Mouse (Mus musculus) cortical plate, adult 2 months (tissue): ENCODE measurements around the gene Rad18. TPM values are rescaled to one million over a fixed set of nuclear protein-coding genes. Genes with fewer than 3 reads are reported as not detected.

Source experiments
- H3K27ac ChIP-seq: fragments of 200-500 bp; 2 replicates; pipeline ENCODE4 v1.5.1; 2012; ENCODE audit warnings: low read length, control low read depth, inconsistent platforms; ENCODE audit not compliant: insufficient read depth
- H3K4me1 ChIP-seq: fragments of 200-500 bp; 2 replicates; pipeline ENCODE4 v1.6.1; 2011; ENCODE audit warnings: low read length; ENCODE audit not compliant: control insufficient read depth, insufficient read depth
- H3K4me3 ChIP-seq: fragments of 200-500 bp; 2 replicates; pipeline ENCODE4 v1.5.1; 2011; ENCODE audit warnings: mild to moderate bottlenecking, low read length, control low read depth; ENCODE audit not compliant: insufficient read depth
- CTCF ChIP-seq: fragments of 200-500 bp; IDR thresholded peaks from 2 replicates; pipeline ENCODE4 v1.5.1; 2011; ENCODE audit warnings: mild to moderate bottlenecking, control low read depth, low read length; ENCODE audit not compliant: insufficient read depth; ENCODE audit errors: extremely low read depth
- POLR2A ChIP-seq: fragments of 200-500 bp; IDR thresholded peaks from 2 replicates; pipeline ENCODE4 v1.6.1; 2011; ENCODE audit warnings: mild to moderate bottlenecking, low read length, control low read depth; ENCODE audit not compliant: insufficient read depth; ENCODE audit errors: extremely low read depth
- polyA plus RNA-seq: library from polyadenylated mRNA; depleted of rRNA; stranded (reverse); fragments of >200 nt; gene quantifications from 2 replicates; pipeline ENCODE4 v1.2.3, GENCODE M21; 2012; rRNA removed

The Rad18 gene
- polyA plus RNA-seq, 1 experiment = 4.6 TPM

DNA sequence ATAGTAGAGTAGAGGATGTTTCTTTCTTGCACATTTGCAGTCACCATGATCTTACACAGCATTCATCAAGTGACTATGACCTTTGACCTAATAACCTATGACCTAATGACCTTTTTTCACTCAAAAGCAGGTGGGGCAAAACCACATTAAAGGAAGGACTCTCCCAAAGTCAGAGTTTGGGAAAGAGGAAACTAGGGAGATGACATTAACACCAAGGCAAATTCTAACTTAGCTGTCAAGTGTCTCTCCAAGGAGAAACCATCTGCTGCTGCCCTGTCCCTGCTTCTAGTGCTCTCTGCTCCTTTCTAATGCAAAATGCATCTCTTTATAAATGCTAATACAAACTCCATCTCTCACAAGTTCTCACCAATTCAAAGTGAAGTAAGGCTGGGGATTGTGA lies 92.6 kb downstream of the Rad18 start:
- TF ChIP-seq POLR2A (no peak), CTCF (no peak)
- Histone ChIP-seq H3K4me3 (no peak overlapping the region), H3K4me1 (no peaks in the 10 kb centered on the region), H3K27ac (no peak overlapping the region)

DNA sequence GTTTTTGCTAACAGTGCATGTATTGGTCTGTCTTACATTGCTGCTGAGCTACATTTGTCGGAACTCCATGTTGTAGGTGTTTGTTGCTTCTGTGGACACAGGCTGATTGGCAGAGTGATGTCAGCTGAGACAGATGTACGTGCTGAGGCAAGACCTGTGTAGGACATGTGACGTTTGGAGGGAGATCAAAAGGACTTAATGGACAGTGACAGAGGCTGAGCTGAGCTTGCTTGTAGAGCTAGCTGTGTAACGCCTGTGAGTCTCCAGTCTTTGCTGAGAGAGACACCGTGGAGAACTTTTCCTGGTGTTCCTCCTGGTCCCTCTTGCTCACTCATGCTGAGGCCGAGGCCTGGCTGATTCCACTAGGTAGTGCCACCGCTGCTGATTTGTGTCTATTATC lies 101.5 kb downstream of the Rad18 start:
- Histone ChIP-seq H3K27ac (no peak overlapping the region), H3K4me3 (no peak overlapping the region), H3K4me1 (no peaks in the 10 kb centered on the region; the same call in 1 of the 2 replicates)
- TF ChIP-seq CTCF = no peak
- TF ChIP-seq POLR2A = no peak

DNA sequence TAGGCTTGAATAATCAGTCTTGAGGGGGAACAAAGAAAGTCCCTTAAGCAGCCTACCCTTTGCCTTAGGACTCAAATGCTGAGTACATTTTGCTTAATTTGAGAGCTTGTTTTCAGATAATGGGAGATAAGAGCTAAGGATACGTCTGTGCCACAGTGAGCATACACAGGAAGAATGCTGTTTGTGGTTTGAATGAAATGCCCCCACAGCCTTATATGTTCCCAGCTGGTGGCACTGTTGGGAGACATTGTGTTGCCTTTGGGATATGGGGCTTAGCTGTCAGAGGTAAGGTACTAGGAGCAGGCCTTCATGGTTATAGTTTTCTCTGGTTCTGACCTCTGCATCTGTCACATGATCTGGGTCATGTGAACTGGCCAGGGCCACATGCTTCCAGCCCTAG lies 108.6 kb downstream of the Rad18 start:
- Histone ChIP-seq H3K4me1 (no peaks in the 10 kb centered on the region), H3K27ac (no peak overlapping the region), H3K4me3 (no peak overlapping the region)
- TF ChIP-seq CTCF = no peak
- no peak for TF ChIP-seq POLR2A

DNA sequence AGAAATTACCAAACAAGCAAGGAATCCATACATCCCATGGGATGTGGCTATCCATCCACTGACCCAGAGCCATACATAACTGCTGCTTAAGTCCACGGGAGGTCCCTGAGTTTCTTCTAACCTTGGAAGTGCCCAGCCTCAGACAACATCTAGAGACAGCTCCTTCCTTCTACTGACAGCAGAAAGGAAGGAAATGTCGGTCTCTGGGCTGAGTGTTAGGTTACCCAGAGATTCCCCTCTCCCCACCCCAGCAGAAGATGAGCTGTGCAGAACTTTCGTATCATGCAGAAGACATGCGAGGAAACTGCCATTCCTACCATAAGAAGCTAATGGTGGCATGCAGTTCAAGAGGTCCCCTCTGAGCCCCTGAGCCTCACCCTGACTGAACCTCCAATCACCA lies 109.5 kb downstream of the Rad18 start:
- H3K4me3 ChIP-seq = no peak overlapping the region
- H3K27ac ChIP-seq = no peak overlapping the region
- no peaks in the 10 kb centered on the region for H3K4me1 ChIP-seq
- TF ChIP-seq CTCF (no peak), POLR2A (no peak)

DNA sequence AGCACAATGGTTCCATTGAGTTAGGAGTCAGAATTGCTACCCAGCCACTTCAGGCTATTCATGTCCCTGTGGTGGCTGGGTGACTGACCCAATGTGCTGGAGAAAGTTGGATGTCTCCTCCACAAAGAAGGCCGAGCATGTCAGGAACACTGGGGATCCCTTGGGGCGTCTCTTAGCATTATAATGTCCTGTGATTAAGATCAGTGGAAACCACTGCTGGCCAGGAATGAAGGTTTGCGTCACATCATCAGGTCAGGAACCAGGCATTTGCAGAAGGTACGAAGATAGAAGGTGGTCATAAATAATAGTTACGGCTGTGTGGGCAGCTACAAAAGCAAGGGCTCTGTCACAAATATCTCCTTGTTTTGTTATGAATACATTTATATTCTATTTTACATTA lies 111.5 kb downstream of the Rad18 start:
- TF ChIP-seq POLR2A (no peak), CTCF (no peak)
- H3K27ac ChIP-seq = no peak overlapping the region
- H3K4me1 ChIP-seq = no peaks in the 10 kb centered on the region
- H3K4me3 ChIP-seq = no peak overlapping the region

DNA sequence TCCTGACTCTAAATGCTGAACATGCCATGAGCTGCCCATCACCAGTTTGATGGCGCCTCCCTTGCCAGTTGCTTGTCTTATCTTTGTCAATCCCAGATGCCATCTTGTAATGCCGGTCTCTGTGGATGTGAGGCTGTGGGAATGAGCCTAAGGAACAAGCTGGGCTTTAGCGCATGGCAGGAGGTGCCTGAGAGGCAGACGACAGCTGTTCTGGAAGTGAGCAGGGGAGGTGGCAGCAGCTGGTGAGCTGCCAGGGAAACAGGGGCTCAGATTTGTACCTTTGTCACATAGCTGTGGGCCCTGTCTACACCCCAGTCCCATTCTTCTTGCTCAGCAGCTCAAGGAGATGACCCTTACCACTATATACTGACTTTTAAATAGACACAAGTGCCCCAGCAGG lies 114.5 kb downstream of the Rad18 start:
- H3K27ac ChIP-seq = no peak overlapping the region
- H3K4me1 ChIP-seq = no peaks in the 10 kb centered on the region
- no peak overlapping the region for H3K4me3 ChIP-seq
- no peak for TF ChIP-seq CTCF
- no peak for TF ChIP-seq POLR2A

DNA sequence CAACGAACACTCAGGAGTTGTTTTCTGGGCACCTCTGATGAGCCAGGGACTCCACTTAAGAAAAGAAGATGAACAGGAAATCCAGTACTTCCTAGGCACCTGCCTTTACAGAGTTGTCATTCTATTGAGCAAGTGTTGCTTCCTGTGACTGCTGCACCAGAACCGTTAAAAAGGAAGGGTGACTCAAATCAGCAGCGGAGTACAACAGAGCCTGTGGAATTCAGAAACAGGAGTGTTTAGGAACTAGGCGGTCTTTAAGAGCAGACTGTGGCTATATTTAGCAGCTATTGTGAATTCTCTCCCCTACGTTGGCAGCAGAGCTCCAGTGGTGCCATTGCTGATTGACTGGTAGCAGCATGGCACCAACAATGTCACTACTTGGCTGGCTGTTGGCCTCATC lies 119.3 kb downstream of the Rad18 start:
- Histone ChIP-seq H3K4me1 (no peaks in the 10 kb centered on the region), H3K27ac (no peak overlapping the region), H3K4me3 (no peak overlapping the region)
- TF ChIP-seq POLR2A (no peak), CTCF (no peak)

DNA sequence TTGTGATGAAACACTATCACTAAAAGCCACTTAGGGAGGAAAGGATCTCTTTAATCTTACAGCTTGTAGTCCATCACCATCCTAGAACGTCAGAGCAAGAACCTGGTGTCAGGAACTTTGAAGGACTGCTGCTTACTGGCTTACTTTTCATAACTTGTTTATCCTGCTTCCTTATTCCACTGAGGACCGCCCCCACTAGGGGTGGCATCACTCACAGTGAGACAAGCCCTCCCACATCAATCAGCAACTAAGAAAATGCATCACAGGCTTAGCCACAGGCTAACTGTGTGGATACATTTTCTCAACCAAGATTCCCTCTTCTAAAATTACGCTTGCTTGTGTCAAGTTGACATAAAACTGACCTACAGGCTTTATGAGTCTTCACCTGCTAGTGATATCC lies 121.9 kb downstream of the Rad18 start:
- TF ChIP-seq POLR2A = no peak
- Histone ChIP-seq H3K27ac (no peak overlapping the region), H3K4me1 (no peaks in the 10 kb centered on the region), H3K4me3 (no peak overlapping the region)

DNA sequence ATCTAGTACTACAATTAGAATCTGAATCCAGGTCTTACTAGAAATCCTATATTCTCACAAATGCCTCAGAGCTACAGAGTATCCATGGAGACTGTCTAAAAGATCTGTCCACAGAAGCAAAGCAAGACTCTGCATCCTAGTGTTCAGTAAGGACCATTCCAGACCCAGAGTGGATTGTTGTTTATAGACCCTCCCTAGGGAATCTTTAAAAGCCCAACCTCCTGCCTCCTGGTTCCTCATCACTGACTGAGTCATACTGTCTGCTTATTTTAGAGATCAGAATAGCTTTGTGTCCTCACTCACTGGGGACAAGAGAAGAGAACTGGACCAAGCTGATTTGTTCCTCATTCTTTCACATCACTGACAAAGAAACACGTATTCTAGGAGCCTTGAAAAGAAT lies 126.1 kb downstream of the Rad18 start:
- Histone ChIP-seq H3K4me1 (peaks cover 2% of the 10 kb centered on the region; the same call in 1 of the 2 replicates), H3K4me3 (no peak overlapping the region), H3K27ac (no peak overlapping the region)
- TF ChIP-seq POLR2A = no peak
- TF ChIP-seq CTCF = no peak

Other genes starting within 250 kb of the Rad18 start
- gene Cav3, start 237.2 kb downstream of the Rad18 start, polyA plus RNA-seq = 0.13 and 0.25 TPM in 2 replicates
- 3.5 and 4.1 TPM in 2 replicates for gene Oxtr, start 206.7 kb downstream of the Rad18 start, polyA plus RNA-seq